Mouse (Mus musculus): ENCODE measurements at regions not wholly inside any gene's neighbourhood (a gene's known extent, or its start where the extent isn't known, plus 50 kb on each side); places are given as distances from the start of the nearest gene placed in this dataset.

DNA sequence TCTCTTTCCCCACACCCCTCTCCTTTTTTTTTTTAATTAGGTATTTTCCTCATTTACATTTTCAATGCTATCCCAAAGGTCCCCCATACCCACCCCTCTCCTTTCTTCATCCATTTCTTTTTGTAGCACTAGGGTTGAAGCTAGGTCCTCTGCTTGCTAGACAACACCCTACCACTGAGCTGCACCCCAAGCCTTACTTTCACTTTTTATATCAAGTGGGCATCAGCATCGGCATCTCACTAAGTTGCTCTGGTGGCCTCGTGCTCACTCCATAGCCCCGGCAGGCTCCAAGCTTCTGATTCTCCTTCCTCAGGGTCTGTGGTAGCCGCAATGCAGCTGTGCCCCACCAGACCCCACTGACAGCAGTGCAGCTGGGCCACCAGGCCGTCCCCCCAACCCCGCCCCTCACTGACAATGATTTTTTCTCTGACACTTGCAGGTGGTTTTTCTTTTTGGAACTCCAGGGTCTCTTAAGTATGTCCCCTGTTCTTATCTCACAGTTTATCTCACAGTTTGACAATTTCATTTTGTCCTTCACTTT is 77.5 kb downstream of the Nufip1 start:
- no peak for DNase-seq

DNA sequence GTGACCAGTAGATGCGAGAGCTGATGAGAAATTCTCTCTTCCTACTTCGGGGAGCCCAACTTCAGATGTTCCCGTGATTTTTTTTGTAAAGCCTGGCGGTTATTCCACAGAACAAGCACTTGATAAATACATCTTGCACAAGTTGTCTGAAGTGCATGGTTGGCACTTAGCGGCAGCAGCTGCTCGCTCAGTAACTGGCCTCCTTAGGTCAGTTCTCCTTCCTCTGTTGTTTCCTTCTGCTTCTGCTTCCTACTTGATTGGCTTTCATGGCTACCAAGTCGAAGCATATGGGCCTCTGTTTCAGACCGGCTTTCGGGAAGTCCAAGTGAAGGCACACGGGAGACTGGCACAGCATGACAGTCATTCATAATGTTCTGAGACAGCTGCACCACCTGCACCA is 84.6 kb downstream of the Nufip1 start:
- DNase-seq = no peak

DNA sequence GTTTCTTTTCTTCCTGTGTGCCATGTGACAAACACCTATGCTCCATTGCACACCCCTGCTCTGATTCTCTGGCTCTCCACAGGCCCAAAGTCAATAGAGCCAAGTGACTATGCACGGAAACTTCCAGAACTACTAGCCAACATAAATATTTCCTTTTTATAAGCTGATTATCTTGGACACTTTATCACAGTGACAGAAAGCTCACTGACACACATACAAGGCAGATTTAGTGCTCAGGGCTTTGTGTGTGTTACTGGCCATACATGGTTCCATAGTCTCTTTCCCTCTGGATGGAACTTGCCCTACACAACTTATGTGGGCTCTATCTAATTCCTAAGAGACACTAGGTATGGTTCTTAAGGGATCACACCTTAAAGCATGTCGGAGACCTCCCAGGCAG is 86.7 kb downstream of the Nufip1 start:
- no peak for DNase-seq

DNA sequence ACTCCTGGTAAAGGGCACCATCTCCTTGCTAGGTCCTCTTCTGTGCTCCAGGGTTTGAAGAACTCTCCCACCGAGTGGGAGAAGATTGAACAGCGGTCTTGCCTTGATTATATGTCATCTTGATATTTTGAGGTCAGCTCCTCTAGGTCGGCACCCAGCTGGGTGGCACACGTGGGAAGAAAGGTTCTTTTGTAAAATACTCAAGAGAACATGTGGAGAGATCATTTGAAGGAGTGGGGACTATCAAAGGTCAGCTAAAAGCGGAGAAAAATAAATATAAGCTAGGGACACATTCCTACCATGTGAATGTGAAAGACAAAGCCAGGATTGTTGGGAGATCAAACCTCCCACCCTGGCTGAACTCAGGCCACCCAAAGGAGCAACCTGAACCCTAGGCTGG is 87.7 kb downstream of the Nufip1 start:
- DNase-seq = no peak

DNA sequence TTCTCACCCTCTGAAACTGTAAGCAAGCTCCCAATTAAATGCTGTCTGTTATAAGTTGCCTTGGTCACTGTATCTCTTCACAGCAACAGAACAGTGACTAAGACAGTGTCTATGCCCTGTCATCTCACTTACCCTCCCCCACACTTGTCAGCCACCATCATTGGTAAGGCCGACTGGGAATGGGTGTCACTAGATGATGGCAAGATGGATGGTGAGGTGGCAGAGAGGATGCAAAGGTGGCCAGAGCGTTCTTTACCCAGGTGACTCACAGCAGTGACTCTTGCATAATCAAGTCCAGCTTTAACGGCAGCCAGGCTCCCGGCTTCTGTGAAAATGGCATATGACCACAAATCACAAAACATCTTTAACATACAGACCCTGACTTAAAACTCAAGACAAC is 91.9 kb downstream of the Nufip1 start:
- no peak for DNase-seq

DNA sequence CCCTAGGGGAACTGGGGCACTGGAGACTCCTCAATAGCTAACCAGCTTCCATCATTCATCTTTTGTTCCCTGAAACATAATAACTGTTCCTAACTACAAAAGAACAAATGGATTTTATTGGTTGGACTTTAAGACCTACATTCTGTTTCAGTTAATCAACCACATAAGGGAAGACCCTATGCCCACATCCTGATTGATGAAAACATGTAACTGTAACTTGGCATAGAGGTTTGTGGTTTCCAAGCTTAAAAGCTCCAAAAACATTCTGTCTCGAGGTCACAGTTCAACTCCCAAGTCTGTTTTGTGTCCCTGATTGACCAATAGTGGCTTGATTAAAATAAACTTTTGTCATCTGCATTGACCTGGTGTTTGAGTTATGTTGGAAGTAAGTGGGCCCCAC is 92.4 kb downstream of the Nufip1 start:
- DNase-seq = no peak

DNA sequence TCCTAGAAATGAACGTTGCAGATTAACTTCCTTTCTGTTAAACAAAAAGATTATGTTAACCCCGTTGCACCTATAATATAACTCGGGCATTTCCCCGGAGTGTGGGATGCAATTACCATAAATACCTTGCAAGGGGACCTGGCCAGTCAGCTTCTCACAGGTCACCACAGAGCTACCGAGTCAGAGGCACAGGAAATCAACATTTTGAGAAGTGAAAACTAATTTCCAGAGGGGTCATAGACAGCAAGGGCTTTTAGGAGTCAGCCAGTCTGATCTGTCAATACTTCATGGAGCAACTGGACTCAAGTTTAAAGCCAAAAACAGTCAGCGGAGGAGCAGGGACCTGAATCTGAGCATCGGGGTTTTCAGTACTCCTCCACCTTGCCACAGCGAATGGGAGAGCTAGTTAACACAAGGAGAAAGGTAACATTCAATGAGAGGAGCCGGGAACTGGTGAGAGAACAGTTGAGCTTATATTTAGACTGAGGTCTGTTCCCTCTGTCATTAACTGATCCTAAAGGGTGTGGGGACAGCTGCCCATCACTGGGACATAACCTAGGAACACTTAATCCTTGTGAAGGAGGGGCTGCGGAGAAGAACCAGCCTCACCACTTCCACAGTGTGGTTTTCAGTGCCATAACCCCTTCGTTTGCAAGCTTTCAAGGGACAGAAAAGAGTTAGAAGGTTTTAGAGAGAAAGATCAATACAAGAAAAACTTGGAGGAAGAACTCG is 105.9 kb downstream of the Nufip1 start:
- no peak for DNase-seq

DNA sequence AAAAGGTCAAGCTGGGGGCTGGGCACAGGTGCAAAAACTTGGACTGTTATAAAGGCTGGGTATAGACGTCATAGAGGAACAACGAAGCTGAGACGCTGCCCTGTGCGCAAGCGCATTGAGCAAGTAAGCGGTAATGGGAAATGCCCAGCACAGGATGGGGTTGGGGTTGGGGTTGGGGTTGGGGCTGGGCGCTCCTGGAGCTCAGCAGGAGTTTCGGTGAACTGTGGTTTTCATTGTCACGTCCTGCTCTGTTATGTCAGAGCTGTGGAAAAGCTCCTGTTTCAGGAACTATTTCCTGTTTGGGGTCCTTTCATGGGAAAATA is 106.4 kb downstream of the Nufip1 start:
- DNase-seq = no peak

DNA sequence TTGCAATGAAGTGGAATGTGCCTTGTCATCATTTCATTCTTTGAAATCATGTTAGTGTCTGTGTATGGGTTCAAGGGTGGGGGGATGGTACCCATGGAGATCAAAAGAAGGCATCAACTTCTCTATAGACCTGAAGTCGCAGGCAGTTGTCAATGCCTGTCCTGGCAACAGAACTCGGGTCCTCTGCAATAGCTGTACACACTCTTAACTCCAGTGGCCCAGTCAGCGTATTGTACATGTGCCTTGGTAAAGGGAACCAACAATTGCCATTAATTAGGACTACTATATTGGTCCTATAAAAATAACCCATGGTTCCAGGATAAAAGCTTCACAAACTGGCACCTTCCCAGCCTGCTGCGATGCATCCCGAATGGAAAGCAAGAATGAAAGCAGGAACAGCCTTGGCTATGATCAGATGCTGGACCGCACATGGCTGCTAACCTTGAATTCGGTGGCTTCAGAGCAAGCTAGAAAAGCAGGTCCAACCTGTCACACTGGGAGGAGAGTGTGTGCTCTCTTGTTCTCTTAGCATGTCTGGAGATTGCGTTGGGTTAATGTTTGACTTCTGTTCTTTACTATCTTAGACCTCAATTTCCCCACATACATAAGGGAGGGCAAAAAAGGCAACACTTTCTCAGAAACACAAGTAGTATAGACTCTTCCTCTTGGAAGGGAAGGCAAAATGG is 107.0 kb downstream of the Nufip1 start:
- no peak for DNase-seq

DNA sequence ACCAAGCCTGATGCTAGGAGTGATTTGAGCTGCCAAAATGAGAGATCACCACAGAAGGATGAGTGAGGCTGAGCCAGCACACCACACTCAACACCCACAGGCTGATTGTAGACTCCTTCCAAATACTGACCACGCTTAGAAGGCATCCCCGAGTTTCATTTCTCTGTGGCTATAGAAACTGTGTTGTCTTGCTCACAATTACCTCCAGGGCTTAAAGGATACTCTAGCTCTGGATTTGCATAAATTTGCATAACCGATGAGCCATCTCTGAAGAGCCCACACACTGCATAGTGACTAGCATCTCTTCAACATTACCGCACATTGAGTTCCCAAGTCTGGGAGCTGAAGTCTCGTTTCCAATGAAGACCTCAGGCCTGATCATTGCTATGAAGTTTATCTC is 110.3 kb downstream of the Nufip1 start:
- DNase-seq = no peak

DNA sequence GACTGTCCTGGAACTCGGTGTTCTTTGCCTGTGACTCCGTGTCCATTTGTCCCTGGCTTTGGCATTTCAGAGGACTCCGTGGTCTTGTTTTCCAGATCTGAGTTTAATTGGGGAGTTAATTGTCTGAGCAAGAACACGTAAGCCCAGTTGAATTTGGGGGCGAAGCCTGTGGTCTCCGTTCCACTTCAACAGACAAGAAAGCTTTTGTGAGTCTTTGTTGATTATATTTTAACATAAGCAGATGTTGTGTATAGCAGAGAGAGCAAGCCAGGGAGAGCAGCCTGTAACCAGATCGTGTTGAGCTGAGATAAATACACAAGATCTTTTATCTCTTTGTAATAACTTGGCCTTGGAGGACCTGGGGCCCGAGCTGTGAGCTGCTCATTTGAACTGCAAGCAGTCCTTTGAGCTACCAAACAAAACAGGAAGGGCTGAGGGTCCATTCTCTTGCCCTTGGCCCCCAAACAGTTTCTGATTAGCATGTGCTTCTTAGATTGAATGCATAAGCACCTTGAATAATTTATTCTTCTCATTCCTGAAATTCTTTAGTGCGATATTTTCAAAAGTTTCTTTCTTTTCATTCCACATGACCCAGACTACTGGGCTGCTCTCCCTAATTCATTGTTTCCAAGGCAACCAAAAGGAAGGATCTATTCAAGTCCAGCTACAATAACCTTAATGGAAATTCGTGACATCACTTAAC is 111.1 kb downstream of the Nufip1 start:
- DNase-seq = no peak

DNA sequence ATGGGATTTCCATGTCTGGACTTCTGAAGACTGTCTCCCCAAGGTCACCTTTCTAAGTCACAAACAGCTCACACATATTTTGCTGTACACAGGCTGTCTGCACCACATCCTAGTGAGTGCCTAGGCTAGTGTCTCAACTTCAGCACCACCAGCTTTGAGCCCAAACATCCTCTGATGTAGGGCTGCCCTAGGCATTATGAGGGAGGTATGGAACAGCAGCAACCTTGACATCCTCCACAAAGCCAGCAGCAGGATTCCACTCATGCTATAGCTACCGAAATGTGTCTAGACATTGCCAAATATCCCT is 111.6 kb downstream of the Nufip1 start:
- no peak for DNase-seq

DNA sequence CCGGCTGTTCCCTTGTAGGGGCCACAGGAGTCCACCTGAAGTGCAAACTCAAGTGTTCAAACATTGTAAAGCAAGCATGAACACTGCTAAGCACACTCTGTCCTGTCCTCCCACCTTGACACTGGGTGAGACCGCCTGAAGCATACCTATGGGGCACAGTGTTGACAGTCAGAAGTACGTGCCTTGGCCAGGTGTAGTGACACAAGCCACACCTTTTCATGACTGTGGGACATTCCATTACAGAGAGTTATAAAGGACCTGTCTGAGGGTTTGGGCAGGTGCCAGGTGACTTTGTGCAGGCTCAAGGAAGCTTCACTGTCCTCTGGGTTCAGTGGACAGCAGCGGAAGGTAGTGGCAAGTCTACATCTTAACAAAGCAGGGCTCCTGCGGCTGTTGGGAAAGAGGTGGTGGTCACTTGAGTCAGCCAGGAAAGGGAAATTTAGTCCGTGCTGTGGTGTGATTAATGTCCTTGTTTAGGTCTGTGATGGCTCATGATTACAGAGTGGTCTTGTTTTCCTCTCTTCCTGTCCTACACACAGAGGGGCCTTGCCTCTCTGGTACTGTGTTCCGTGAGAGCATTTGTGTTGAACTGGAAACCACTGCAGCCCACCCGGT is 112.5 kb downstream of the Nufip1 start:
- no peak for DNase-seq

DNA sequence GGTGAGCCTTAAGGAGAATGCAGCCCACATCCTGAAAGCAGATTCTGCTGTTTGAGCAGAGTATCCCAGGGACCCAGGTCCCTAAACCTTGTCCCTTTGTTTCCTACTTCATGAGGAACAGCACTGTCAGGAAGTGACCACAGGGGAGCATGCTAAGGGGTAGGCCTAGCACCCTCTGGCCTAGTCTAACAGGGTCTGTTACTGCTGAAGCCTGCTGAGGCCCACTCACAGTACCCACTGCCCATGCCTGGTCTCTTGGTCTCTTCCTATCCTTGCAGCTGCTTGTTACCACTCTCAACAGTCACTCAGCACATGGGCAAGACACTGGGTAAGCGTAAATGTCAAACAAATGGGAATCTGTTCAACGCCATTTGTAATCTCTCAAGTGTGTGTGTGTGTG is 113.2 kb downstream of the Nufip1 start:
- no peak for DNase-seq

DNA sequence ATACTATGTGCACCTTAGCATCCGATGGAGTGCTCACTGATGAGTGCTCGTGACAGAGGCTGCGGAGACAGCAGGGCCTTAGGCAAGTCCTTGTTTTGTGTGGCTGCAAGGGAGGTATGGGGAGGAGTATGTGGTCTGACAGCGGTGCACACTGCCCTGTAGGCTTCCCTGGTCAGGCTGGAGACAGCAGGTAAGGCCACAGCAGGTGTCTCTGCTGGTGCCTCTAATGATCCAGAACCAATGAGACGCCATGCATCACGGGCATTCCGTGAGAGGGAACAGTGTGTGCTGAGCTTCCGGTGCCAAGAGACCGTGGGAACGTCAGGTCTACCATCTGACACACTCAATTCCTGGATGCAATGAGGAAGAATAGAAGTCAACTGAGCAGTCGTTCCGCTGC is 114.8 kb downstream of the Nufip1 start:
- DNase-seq = no peak

DNA sequence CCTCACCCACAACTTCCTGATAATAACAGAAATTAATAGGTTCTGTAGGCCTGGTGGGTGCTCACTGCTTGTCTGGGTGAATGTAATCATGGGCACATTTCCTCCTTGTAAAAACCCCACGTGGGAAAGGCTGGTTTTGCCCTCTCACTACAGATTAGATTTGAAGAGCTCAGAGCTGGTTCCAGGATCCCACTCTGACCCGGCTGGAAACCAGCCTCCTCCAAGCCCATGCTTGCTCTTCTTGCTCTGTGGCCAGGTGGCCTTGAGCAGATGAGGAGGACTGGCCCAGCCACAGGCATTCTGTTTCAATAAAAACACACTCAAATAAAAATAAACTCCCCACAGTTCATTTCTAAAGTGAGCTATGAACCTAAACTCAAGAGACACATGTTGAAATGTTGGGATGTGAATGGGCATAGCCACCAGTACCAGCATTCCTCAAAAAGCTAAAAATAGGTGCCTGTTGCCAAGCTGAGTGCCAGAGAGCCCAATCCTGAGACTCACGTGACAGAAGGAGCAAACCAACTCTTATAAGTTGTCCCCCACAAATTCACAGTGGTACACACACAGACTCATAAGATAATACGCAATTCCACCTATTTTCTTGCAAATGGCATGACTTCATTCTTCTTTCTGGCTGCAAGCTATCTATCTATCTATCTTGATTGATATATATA is 116.1 kb downstream of the Nufip1 start:
- no peak for DNase-seq

DNA sequence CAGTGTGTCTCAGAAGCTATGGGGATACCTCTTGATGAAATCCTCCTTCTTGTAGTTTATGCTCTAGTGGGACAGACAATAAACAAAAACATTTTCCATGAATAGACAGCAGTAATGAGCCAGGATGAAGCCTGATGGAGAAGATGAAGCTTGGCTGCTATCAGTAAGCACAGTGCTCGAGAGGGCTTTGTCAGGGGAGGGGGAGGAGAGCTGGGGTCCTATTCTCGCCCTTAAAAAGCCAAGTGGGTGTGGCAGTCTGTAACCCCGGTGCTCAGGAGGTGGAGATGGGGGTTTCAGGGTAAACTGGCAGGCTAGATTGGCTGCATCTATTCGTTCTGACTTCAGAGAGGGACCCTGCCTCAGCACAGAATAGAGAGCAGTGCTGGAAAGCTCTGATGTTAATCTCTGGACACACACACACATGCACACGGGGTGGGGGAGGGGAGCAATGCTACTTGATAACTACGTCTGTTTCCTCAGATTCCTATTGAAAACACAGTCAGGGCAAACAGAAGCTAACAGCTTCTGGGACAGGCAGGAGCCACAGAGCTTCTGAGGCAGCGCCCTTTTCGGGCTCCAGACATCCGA is 118.4 kb downstream of the Nufip1 start:
- no peak for DNase-seq

DNA sequence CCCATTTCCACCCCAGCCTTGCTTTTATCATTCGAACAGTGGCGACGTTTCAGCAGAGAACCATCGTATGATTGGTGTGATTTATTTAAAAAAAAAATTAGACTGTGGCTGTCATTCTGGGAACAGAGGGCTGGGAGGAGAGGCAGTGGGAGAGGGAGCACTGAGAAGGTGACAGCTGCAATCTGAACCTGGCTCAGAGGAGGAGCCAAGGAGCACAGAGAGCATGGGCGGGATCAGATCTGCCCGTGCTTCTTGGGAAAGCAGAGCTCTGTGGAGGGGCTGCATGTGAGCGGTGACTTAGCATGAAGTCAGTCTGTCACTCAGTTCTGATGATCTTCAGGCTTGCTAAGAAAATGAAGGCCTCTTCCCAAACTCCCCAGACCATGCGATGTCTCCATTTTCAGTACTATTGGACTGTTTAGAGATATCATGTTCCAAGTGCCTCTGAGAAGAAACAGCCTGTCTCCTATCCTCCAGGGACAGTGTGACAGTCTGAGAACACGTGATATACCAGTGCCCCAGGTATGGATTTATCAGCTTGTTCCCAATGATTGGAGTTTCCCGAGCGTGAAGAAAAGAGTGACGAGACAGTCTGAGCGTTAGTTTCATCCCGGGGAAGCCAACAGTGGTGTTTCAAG is 129.3 kb downstream of the Nufip1 start:
- DNase-seq = no peak

DNA sequence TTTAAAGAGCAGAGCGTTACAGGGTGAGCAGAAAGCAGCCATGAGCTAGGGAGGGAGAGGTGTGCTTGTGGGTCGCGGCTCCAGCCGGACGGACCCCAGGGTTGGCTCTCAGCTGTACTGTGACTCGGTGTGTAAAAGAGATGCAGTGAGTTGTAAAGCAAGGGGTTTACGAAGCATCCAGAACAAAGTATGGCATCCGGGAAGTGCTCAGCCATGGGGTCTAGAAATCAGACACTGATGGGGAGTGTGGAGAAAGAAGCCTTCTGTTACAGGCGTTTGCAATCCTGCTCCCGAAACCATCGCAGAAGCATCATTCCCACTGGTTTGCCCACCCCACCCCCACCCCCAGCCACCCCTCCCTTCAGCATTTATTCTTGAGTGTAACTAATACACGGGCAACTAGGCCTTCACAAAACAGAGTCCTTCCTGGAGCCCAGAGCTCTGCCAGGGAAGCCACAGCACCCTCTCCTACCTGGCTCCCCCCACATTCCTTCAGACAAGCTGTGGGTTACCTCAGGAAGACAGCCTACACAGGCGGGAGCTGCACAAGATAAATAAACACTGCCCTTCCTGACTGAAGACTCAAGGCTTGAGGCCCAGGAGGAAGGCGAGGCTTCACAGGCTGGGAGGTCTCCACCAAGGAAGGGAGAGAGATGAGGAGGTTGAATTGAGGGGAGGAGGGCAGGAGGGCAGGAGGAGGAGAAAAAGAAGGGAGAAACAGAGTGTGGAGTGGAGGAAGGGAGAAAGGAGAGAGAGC is 133.1 kb downstream of the Nufip1 start:
- no peak for DNase-seq

DNA sequence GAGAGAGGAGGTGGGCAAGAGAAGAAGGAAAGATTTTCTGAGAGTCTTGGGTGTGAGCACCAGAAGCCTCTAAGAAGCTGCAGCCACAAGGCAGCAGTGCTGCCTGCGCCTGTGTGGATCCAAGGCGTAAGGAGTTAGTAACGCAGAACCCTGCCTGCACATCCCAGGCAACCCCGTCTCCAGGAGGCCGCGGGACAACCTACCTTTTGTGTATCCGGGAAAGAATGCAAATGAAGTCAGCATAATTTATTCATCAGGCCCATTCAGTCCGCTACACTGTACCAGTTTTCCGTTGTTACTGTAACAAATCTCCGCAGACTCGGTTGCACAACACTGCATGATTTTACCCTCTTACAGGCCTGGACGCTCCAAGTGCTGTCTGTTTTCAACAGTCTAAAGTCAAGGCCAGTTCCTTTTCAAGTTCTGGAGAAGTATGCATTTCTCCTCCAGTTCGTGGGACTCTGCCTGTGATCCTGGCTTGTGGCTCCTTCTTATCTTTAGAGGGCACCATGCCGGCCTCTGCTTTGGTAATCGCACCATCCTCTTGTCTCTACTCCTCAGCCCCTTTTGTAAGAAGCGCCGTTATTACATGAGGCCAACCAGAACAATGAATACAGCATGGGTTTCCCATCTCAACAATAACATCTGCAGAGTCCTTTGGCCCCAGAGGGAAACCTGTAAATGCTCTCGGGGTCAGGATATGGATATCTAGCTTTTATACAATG is 133.8 kb downstream of the Nufip1 start:
- no peak for DNase-seq

DNA sequence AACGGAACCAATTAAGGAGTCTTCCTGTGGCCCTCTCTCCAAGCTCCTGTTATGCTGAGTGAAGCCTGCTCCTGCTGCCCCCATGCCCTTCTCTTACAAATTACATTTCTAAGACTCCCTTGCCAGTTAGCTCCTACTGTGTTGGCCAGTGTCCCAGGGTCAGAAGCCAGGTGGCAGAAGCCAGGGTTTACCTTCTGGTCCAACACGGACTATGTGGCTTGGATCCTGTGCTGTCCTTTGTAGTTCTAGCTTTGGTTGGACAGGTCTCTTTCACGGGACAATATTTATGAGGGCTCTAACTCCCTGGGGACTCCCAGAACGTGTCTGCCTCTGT is 134.3 kb downstream of the Nufip1 start:
- DNase-seq = no peak
